Mouse (Mus musculus): ENCODE results near the gene Tmem230.
"Not testable (repeated sequence)": the region's sequence is repeated elsewhere in the genome, so short reads cannot be mapped to it uniquely, and the experiment has no call there.

Tmem230 gene

DNA sequence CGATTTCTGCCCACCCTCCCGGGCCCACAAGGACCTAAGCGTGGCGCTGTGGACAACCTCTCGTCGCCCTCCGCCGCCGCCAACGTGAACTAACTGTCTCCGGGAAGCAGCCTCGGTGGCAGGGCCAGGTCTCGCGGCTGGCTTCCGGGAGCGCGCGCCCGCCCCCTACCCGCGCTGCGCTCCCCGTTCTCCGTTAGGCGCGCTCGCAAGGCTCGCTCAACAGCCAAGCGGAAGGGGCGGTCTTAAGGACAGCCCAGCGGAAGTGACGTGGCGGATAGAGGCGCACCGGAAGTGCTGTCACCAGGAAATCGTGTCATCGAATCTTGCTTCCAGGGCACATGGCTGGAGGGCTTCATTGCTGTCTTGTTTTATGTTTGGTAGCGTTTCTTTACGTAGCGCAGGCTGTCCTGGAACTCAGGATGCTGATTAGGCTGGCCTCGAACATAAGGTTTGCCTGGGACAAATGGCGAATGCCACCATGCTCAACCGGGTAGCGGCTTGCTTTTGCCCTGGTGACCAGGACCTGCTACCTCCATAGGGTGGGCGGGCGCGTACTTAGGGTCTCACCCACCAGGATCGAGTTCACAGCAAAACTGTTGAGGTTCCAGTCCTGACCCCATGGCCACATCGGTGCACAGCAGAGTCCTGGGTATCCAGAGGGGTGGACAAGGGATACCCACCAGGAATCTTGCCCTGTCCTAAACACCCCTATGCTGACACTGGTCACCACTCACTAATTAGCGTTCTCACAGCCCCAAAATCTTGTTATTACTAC, at the start of gene Tmem230:
TSS of gene Tmem230 (minus strand) at position 269 of the 775 bp plus-strand sequence.
- in situ Hi-C loops (cut with MboI, MseI): loop anchor here (5.0 to 10.0 kb wide), 2 partner anchors 110 to 213 kb away; partner anchors contain the start of gene Rassf2

- in situ Hi-C loops (cut with MboI, MseI): no loop called here
These were observed 46.3 kb upstream of the Tmem230 start for GRCm38 (mm10) chr2:132293694-132294450.

GRCm38 (mm10) chr2:132292083-132292482, 44.5 kb upstream of the Tmem230 start:
- in situ Hi-C loops (cut with MboI, MseI): no loop called here

DNA sequence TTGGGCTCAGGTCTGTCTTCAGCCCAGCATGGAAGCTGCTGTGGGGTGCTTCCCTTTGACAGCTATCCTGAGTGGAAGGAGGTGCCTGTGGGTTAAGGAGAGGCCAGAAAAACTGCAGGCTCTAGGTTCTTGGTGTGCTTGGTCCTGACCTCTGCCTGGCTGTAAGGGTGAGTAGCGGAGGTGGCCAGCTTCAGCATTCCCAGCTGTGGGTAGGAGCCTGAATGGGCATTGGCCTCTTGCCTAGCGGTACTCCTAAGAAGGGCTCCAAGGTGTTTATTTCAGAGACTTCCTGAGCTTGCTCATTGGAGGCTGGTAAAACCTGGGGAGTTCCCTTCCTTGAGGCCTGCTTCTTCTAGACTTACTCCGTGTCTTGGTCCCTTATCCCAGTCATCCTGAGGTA, 43.7 kb upstream of the Tmem230 start:
- in situ Hi-C loops (cut with MboI, MseI): no loop called here

DNA sequence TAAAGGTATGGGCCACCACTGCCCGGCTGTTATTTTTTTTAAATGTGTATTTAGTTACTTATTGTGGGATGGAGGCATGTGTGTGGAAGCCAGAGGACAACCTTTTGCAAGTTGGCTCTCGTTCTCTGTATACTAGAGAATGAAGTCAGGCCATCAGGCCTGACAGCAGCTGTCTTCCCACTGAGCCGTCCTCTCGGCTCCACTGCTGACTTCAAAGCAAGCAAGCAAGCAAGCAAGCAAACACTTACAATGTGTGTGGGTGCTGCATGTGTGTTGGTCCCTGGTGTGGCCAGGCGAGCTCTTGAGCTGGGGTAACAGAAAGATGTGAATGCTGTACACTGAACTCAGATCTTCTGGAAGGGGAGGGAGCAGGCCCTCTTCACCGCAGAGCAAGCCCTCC, 43.2 kb upstream of the Tmem230 start:
- in situ Hi-C loops (cut with MboI, MseI): no loop called here

- in situ Hi-C loops (cut with MboI, MseI): not testable (repeated sequence)
These were observed 41.6 kb upstream of the Tmem230 start for GRCm38 (mm10) chr2:132289213-132289612.

- in situ Hi-C loops (cut with MboI, MseI): no loop called here
These were observed 38.9 kb upstream of the Tmem230 start for GRCm38 (mm10) chr2:132286376-132287076.

GRCm38 (mm10) chr2:132285722-132286121, 38.1 kb upstream of the Tmem230 start:
- in situ Hi-C loops (cut with MboI, MseI): not testable (repeated sequence)

- in situ Hi-C loops (cut with MboI, MseI): no loop called here
These were observed 37.0 kb upstream of the Tmem230 start for GRCm38 (mm10) chr2:132284492-132285139.

DNA sequence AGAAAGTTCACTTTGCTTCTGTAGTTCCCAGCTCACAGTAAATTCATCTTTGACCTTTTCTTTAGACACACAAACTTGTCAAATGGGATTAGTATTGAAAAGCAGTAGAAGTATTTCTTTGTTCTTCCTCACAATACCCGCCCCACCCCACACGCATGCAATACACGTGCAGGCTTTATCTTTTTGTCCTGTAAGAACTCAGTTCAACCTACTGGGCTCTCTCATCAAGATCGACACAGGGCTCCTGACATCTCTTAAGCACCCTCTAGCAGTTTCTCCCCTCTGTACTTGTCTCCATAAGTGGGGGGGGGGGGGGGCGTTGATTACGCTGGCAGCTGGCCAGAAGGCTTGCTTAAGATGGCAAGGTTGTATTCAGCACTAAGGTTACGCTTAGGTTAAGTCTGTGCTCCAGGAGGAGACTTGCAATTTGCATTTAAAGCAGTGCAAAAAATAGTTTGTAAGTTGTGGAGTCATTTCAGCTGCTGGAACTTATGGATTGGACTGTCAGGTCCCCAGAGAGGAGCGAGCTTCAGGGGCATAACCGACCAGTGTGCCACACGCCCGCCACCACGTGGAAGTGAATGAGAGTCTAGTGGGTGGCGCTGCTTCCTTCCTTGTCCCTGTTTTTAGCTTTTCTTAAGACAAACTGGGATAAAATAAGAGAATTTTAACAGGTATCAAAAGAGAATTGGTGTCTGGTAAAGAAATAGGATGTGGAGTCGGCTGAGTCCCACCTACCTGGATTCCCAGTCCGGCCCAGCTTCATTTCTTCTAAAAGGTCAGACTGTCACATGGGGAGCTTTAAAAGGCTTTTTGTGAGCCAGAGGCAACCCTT, 35.8 kb upstream of the Tmem230 start:
- in situ Hi-C loops (cut with MboI, MseI): no loop called here

DNA sequence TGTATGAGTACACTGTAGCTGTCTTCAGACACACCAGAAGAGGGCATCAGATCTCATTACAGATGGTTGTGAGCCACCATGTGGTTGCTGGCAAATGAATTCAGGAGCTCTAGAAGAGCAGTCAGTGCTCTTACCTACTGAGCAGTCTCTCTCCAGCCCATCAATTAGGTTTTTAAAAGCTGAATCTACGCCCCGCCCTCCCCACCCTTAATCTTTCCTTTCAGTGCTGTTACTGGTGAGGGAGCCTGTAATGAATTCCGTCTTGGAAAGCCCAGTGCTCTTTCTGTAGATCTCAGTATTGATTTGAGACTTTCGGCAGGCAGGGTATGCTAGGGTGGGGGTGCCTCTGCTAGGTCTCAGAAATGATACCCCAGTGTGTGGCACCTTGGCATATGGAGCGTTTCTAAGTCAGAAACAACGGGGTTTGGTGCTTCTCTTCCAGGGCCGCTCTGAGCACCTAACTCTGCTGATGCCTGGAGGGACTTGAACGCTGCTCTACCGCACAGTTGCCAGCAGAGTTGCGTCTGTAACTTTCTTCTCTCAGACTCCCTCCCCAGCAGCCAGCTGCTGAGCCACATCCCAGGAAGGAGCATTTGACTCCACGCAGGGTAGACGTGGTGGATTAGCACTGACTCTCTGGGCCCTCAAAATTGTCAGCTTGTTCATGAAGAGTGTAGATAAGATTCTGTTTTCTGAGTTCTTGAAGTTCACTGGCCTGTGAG, 35.0 kb upstream of the Tmem230 start:
- in situ Hi-C loops (cut with MboI, MseI): no loop called here

- in situ Hi-C loops (cut with MboI, MseI): no loop called here
These were observed 34.2 kb upstream of the Tmem230 start for GRCm38 (mm10) chr2:132281560-132282452.

DNA sequence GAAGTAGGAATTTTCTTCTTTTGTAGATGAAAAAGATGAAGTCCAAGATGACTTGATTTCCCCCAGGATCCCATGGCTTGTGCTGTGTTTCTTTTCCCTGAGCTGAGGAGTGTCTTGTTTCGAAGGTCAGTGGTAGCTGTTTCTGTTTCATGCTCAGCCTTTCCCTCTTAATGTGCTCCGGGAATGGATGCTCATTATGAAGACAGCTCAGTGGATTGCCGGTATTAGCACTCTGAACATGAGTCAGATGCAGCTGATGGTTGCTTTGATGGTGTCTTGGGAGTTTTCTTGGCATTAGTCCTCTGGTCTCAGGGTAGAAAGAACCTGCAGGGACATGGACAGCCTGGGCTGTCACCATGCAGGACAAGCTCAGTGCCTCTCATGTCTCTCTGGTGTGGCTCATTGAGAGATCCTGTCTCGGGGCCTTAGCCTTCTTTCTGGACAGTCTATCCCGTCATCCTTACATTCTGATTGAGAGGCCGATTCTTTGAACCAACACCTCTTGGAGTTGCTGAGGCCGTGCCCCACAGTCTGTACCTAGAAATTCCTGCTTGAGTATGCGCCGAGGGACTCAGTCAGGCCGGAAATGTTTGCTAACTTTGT, 33.0 kb upstream of the Tmem230 start:
- in situ Hi-C loops (cut with MboI, MseI): no loop called here

- in situ Hi-C loops (cut with MboI, MseI): no loop called here
These were observed 32.4 kb upstream of the Tmem230 start for GRCm38 (mm10) chr2:132279978-132280377.

DNA sequence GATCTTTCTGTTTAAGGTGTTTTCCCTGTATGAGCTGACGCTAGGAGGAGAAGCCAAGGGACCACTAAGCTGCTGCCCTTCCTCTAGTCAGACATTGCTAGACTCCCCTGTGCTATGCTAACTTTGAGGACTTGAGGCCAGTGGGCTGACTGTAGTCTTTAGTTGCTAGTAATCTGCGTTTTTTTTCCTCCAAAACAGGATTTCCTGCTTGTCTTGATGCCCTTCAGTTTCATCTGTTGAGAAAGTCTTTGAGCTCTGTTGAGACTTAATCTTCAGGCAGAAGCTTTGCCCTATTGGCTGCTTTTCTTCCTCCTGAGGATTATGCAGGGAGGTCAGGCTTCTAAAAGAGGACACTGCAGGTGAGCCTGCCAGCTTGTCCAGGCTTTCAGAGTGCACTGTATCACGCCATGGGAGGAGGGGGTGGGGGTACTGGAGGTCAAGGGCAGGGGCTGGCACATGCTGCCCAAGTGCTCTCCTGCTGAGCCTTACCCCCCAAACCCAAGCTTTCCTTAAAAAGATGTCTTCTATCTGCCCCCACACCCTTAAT, 31.8 kb upstream of the Tmem230 start:
- in situ Hi-C loops (cut with MboI, MseI): no loop called here

GRCm38 (mm10) chr2:132278273-132278853, 30.8 kb upstream of the Tmem230 start:
- in situ Hi-C loops (cut with MboI, MseI): no loop called here

GRCm38 (mm10) chr2:132276249-132276648, 28.6 kb upstream of the Tmem230 start:
- in situ Hi-C loops (cut with MboI, MseI): no loop called here

DNA sequence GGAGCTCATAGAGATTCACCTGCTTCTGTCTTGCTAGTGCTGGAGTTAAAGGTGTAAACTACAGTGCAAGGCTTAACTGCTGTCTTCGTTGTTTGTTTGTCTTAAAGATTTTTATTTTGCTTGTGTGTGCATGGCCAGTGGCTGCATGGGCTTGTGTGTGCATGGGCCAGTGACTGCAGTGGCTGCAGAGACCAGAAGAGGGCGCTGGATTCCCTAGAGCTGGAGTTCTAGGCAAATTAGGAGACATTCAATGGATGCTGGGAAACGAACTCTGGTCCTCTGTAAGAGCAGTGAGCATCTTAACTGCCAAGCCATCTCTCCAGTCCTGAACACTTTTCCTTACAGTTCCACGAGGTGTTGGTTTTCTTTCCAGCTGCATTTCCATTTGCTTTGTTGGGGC, 27.9 kb upstream of the Tmem230 start:
- in situ Hi-C loops (cut with MboI, MseI): no loop called here

Data from T-helper 2 cell (primary cell).